Mouse (Mus musculus): Measurements from ENCODE around the gene Aldh3a2. TPM values are rescaled to one million over a fixed set of nuclear protein-coding genes. Genes with fewer than 3 reads are reported as not detected.

Gene Aldh3a2
- polyA plus RNA-seq, 2 experiments = 22.9 to 30.2 TPM

DNA sequence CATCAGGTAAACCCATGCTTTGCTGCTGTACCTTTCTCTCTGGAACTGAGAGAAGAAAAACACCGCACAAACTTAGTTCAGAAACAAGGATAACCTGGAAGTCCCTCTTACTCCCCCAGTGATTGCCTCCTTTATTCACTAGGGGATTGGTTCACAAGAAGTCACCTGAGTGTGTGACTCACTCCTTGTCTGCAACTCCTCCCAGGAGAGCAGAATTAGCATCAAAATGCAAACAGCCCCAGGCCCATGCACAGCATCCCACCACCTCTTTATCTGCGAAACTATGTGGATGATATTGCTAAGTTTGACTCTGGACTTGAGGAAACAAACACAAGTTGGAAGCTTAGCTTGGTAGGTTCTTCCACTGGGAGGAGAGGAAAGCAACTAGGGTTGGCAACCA, 30.1 kb upstream of the Aldh3a2 start:
- Histone ChIP-seq H3K4me3 (ENCODE audit: insufficient read depth in 1 of 2, low read depth in 2 of 2, low read length in 2 of 2) (no peak overlapping the region), H3K9me3 (ENCODE audit: control insufficient read depth, low read length) (no peaks in the 10 kb centered on the region), H3K36me3 (replicated peaks; ENCODE audit: control insufficient read depth, insufficient read depth, low read depth) (no peaks in the 10 kb centered on the region), H3K27me3 (ENCODE audit: control insufficient read depth, insufficient read depth, low read length) (no peaks in the 10 kb centered on the region), H3K4me2 (ENCODE audit: low read depth) (no peak overlapping the region), H3K9ac (replicated peaks) (no peak overlapping the region), H3K27ac (no peak overlapping the region), H3K4me1 (replicated peaks; ENCODE audit: control insufficient read depth in 2 of 2, insufficient read depth in 2 of 2, low read length in 1 of 2) (peaks cover 0 to 11% of the 10 kb centered on the region in 2 experiments; a peak in 2 of 4 replicates)
- 58% methylated on average over 2 of the region's 2 CpGs for WGBS (ENCODE audit: insufficient replicate concordance)
- ATAC-seq (ENCODE audit: insufficient read depth) = no peak
- no peak for DNase-seq (ENCODE audit: low read depth in 3 of 3, low spot score in 3 of 3)
- TF ChIP-seq CTCF (IDR thresholded peaks at IDR 0.05; ENCODE audit: low read depth) = no peak
- no peak for TF ChIP-seq EP300 (IDR thresholded peaks at IDR 0.05; ENCODE audit: low read depth)

DNA sequence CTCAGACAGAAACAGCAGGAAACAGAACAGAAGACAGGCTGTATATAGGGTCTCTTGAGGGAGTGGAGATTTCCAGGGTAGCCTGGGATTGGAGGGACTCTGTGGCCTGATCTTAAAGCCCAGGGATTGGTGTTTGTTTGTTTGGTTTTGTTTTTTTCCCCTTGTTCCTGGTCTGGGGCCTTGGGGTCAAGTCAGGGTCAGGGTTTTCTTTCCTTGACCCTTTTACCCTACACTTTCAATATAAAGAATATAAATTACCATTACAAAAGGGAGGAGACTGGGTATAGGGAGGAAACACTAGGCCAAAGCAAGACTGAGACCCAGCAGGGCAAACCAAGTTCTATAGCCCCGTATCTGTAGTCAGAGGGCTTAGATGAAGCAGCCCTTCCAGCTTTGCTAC, 29.3 kb upstream of the Aldh3a2 start:
- Histone ChIP-seq H3K27me3 (ENCODE audit: control insufficient read depth, insufficient read depth, low read length) (no peaks in the 10 kb centered on the region), H3K9me3 (ENCODE audit: control insufficient read depth, low read length) (no peaks in the 10 kb centered on the region), H3K4me3 (ENCODE audit: insufficient read depth in 1 of 2, low read depth in 2 of 2, low read length in 2 of 2) (no peak overlapping the region), H3K4me2 (ENCODE audit: low read depth) (no peak overlapping the region), H3K4me1 (replicated peaks; ENCODE audit: control insufficient read depth in 2 of 2, insufficient read depth in 2 of 2, low read length in 1 of 2) (peaks cover 0 to 11% of the 10 kb centered on the region in 2 experiments; a peak in 2 of 4 replicates), H3K9ac (replicated peaks) (no peak overlapping the region), H3K27ac (no peak overlapping the region), H3K36me3 (replicated peaks; ENCODE audit: control insufficient read depth, insufficient read depth, low read depth) (no peaks in the 10 kb centered on the region)
- TF ChIP-seq EP300 (IDR thresholded peaks at IDR 0.05; ENCODE audit: low read depth) = no peak
- no peak for TF ChIP-seq CTCF (IDR thresholded peaks at IDR 0.05; ENCODE audit: low read depth)
- DNase-seq (ENCODE audit: low read depth in 3 of 3, low spot score in 3 of 3) (no peak), ATAC-seq (ENCODE audit: insufficient read depth) (no peak)
- WGBS (ENCODE audit: insufficient replicate concordance) = 64% methylated on average over 1 of the region's 1 CpGs

DNA sequence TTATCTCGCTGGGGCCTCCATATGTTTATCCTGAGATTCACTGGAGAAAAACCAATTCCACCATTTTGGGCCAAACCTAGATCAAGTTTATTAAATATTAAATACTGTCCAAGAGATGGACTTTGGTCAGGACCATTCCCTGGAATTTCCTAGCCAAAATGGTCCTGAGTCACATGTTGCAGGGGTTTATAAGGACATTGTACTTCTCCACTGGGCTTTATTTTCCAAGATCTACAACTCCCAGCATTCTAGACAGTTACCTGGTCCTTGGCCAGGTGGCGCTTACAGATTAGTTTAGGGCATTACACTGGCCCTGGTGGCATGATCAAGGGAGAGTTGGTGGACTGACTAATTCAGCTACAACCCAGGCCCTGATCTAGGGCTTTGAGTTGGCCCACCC, 28.3 kb upstream of the Aldh3a2 start:
- Histone ChIP-seq H3K27me3 (ENCODE audit: control insufficient read depth, insufficient read depth, low read length) (no peaks in the 10 kb centered on the region), H3K9me3 (ENCODE audit: control insufficient read depth, low read length) (no peaks in the 10 kb centered on the region), H3K36me3 (replicated peaks; ENCODE audit: control insufficient read depth, insufficient read depth, low read depth) (no peaks in the 10 kb centered on the region), H3K4me3 (ENCODE audit: insufficient read depth in 1 of 2, low read depth in 2 of 2, low read length in 2 of 2) (no peak overlapping the region), H3K27ac (no peak overlapping the region), H3K4me2 (ENCODE audit: low read depth) (no peak overlapping the region), H3K4me1 (replicated peaks; ENCODE audit: control insufficient read depth in 2 of 2, insufficient read depth in 2 of 2, low read length in 1 of 2) (peaks cover 0 to 7% of the 10 kb centered on the region in 2 experiments; a peak in 2 of 4 replicates), H3K9ac (replicated peaks) (no peak overlapping the region)
- TF ChIP-seq CTCF (IDR thresholded peaks at IDR 0.05; ENCODE audit: low read depth) (no peak), EP300 (IDR thresholded peaks at IDR 0.05; ENCODE audit: low read depth) (no peak)
- no peak for DNase-seq (ENCODE audit: low read depth in 3 of 3, low spot score in 3 of 3)
- ATAC-seq (ENCODE audit: insufficient read depth) = no peak
- 57% methylated on average over 2 of the region's 2 CpGs for WGBS (ENCODE audit: insufficient replicate concordance)

DNA sequence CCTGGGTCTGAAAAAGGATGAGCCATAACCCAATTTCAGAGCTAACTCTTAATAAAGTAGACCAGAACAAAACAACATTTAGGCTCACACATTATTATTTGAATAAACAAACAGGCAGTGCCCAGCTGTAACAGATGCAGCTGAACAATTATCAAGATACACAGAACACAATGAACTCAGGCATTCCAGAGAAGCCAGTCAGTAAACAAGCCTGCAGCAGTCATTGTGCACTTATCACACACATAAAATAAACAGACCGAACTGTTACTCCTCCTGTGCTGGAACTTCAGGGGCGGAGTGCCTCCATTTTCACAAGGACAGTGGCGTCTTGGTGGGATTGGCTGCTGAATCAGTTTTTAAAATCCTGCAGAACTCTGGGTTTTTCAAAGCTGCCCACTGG, 27.2 kb upstream of the Aldh3a2 start:
- Histone ChIP-seq H3K36me3 (replicated peaks; ENCODE audit: control insufficient read depth, insufficient read depth, low read depth) (no peaks in the 10 kb centered on the region), H3K9ac (replicated peaks) (no peak overlapping the region), H3K4me3 (ENCODE audit: insufficient read depth in 1 of 2, low read depth in 2 of 2, low read length in 2 of 2) (no peak overlapping the region), H3K4me1 (replicated peaks; ENCODE audit: control insufficient read depth in 2 of 2, insufficient read depth in 2 of 2, low read length in 1 of 2) (no peaks in the 10 kb centered on the region), H3K27ac (no peak overlapping the region), H3K27me3 (ENCODE audit: control insufficient read depth, insufficient read depth, low read length) (no peaks in the 10 kb centered on the region), H3K4me2 (ENCODE audit: low read depth) (no peak overlapping the region), H3K9me3 (ENCODE audit: control insufficient read depth, low read length) (no peaks in the 10 kb centered on the region)
- TF ChIP-seq CTCF (IDR thresholded peaks at IDR 0.05; ENCODE audit: low read depth) (no peak), EP300 (IDR thresholded peaks at IDR 0.05; ENCODE audit: low read depth) (no peak)
- no peak for ATAC-seq (ENCODE audit: insufficient read depth)
- WGBS (ENCODE audit: insufficient replicate concordance) = 33% methylated on average over 3 of the region's 3 CpGs
- DNase-seq (ENCODE audit: low read depth in 3 of 3, low spot score in 3 of 3) = no peak

DNA sequence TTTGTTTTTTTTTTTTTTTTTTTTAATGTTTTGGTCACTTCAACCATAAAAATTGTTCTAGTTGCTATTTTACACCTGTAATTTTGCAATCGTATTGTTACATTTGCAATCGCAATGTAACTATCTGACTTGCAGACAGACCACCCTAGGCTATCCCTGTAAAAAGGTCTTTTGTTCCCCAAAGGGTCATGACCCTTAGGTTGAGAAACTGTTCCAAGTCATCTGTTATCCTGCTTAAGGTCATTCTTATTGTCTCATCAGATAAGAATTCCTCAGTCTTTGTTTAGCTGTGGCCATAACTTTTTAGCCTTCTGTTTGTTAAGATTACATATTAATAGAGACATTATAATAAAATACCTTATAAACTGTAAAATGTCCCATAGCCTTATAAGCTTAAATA, 26.0 kb upstream of the Aldh3a2 start:
- Histone ChIP-seq H3K4me2 (ENCODE audit: low read depth) (no peak overlapping the region), H3K27me3 (ENCODE audit: control insufficient read depth, insufficient read depth, low read length) (no peaks in the 10 kb centered on the region), H3K4me1 (replicated peaks; ENCODE audit: control insufficient read depth in 2 of 2, insufficient read depth in 2 of 2, low read length in 1 of 2) (no peaks in the 10 kb centered on the region), H3K4me3 (ENCODE audit: insufficient read depth in 1 of 2, low read depth in 2 of 2, low read length in 2 of 2) (no peak overlapping the region), H3K36me3 (replicated peaks; ENCODE audit: control insufficient read depth, insufficient read depth, low read depth) (no peaks in the 10 kb centered on the region), H3K9ac (replicated peaks) (no peak overlapping the region), H3K27ac (no peak overlapping the region), H3K9me3 (ENCODE audit: control insufficient read depth, low read length) (no peaks in the 10 kb centered on the region)
- ATAC-seq (ENCODE audit: insufficient read depth) (no peak), DNase-seq (ENCODE audit: low read depth in 3 of 3, low spot score in 3 of 3) (no peak)
- TF ChIP-seq EP300 (IDR thresholded peaks at IDR 0.05; ENCODE audit: low read depth) (no peak), CTCF (IDR thresholded peaks at IDR 0.05; ENCODE audit: low read depth) (no peak)
- 76% methylated on average over 2 of the region's 2 CpGs for WGBS (ENCODE audit: insufficient replicate concordance)

Measured in liver, embryonic 14.5 days (tissue).